Mouse (Mus musculus) hindbrain, embryonic 13.5 days (tissue): Measurements from ENCODE around the gene Kif1a. TPM values are rescaled to one million over a fixed set of nuclear protein-coding genes. Genes with fewer than 3 reads are reported as not detected.

Experiments used
- ATAC-seq: fragments of 200-750 bp; cut with Nextera tagmentation; 2 replicates; pipeline ENCODE4 v1.8.0; 2017; ENCODE audit warnings: moderate TSS enrichment; ENCODE audit not compliant: low FRiP score
- H3K27ac ChIP-seq: fragments of 300-500 bp; sonication (generic); 2 replicates; pipeline ENCODE4 v1.5.1; 2015; ENCODE audit warnings: inconsistent platforms, mild to moderate bottlenecking, moderate library complexity
- H3K27me3 ChIP-seq: fragments of 300-500 bp; sonication (generic); 2 replicates; pipeline ENCODE4 v1.6.1; 2015; ENCODE audit warnings: mild to moderate bottlenecking, inconsistent platforms
- H3K36me3 ChIP-seq: fragments of 300-500 bp; sonication (generic); 2 replicates; pipeline ENCODE4 v1.6.1; 2015; ENCODE audit warnings: mild to moderate bottlenecking, inconsistent platforms
- H3K4me1 ChIP-seq: fragments of 300-500 bp; sonication (generic); replicated peaks from 2 replicates; pipeline ENCODE4 v1.6.1; 2015; ENCODE audit warnings: inconsistent platforms
- H3K4me2 ChIP-seq: fragments of 300-500 bp; sonication (generic); 2 replicates; pipeline ENCODE4 v1.6.1; 2015; ENCODE audit warnings: inconsistent platforms, mild to moderate bottlenecking, moderate library complexity
- H3K4me3 ChIP-seq: fragments of 300-500 bp; sonication (generic); 2 replicates; pipeline ENCODE4 v1.5.1; 2015; ENCODE audit warnings: mild to moderate bottlenecking, inconsistent platforms
- H3K9ac ChIP-seq: fragments of 300-500 bp; sonication (generic); 2 replicates; pipeline ENCODE4 v1.6.1; 2015; ENCODE audit warnings: mild to moderate bottlenecking, inconsistent platforms
- H3K9me3 ChIP-seq: fragments of 300-500 bp; sonication (generic); 2 replicates; pipeline ENCODE4 v1.6.1; 2016; ENCODE audit warnings: inconsistent platforms
- WGBS: fragments of 180-500 bp; shearing (Covaris S2); methylation state at CpG from one replicate; pipeline ENCODE4 v1.1.7; 2015; 5-methylcytosine and 5-hydroxymethylcytosine counted together
- polyA plus RNA-seq: library from polyadenylated mRNA; unstranded; fragments of >200 nt; fragmentation: Nextera tagmentation; extraction: Ambion mirVana; gene quantifications from 2 replicates; pipeline ENCODE4 v1.2.1, GENCODE M21; 2015

Gene Kif1a
- polyA plus RNA-seq, 1 experiment from 2014 or later: 340 TPM

DNA sequence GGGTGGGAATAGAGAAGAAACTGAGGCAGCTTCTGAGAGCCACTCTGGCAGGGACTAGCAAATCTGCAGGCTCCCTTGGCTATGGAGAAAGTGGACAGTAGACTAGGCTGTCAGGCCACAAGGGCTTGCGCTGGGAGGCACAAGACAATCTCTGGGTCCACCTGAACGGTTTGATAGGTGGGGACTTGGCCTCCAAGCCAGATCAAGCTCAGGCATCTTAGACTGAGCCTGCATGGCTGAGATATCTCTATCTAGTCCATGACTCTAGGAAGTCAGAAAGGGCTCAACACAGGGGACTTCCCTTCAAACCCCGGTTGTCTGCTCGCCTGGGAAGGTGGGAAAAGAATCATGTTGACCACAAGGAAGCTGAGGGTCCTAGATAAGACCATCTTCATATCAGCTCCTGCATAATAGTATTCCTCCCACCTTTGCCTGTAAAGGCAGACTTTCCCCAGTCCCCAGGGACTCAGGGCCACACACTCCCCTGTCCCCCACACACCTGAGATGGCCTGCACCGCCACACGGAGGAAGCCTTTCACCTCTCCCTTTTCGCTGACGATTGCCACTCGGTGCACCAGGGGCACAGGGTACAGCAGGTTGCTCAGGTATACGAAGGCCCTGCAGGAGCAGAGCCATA lies 55.5 kb downstream of the Kif1a start:
- Histone ChIP-seq H3K4me1 (no peaks in the 10 kb centered on the region), H3K9me3 (no peaks in the 10 kb centered on the region), H3K27ac (no peak overlapping the region), H3K36me3 (peaks cover 97% of the 10 kb centered on the region), H3K4me3 (no peak overlapping the region), H3K4me2 (no peak overlapping the region), H3K9ac (no peak overlapping the region), H3K27me3 (no peaks in the 10 kb centered on the region)
- 92% methylated on average over 10 of the region's 10 CpGs for WGBS
- no peak for ATAC-seq

DNA sequence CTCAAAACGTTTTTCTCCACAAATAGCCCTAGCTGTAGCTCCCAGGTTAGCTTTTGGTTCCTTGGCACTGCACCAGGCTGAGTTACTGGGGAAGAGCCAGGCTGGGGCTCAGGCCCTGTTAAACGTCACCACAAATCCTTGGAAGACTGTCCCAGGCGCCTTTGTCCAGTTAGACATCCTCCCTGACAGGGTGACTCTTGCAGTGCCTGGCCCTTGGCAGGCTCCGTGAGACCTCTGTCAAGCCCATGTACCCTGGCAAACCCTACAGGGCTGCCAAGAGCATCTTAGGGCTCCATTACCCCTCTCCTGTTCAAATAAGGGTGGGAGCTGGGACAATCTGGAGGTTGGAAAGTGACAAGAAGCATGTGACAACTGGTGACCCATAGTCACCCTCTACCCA lies 65.8 kb downstream of the Kif1a start:
- no peak overlapping the region for H3K27ac ChIP-seq
- no peaks in the 10 kb centered on the region for H3K4me1 ChIP-seq
- H3K27me3 ChIP-seq: no peaks in the 10 kb centered on the region
- WGBS: 75% methylated on average over 4 of the region's 4 CpGs
- ATAC-seq: no peak
- no peak overlapping the region for H3K9ac ChIP-seq
- no peak overlapping the region for H3K4me3 ChIP-seq
- no peaks in the 10 kb centered on the region for H3K9me3 ChIP-seq
- no peak overlapping the region for H3K4me2 ChIP-seq
- peaks cover 99% of the 10 kb centered on the region for H3K36me3 ChIP-seq

- ATAC-seq: no peak
- 61% methylated on average over 8 of the region's 8 CpGs for WGBS
These were observed 67.8 kb downstream of the Kif1a start for GRCm38 (mm10) chr1:93033989-93034388.

DNA sequence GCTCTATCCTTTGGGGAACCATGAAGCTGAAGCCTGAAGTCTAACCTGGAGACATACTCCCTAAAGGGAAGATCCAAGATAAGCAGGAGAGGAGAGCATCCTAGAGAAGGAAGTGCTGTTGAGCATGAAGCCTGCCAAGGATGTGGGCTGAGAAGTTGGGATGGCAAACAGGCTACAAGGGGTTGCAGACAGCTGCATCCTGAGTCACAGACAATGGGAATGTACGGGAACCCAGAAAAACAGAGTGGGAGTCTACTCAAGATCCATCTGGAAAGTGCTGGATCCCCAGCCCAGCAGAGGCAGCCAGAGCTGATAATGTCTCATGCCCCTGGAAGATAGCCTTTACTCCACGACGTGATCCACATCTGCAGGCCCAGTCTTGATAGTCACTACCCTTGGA lies 70.6 kb downstream of the Kif1a start:
- Histone ChIP-seq H3K27ac (no peak overlapping the region), H3K4me3 (no peak overlapping the region), H3K36me3 (peaks cover 98% of the 10 kb centered on the region), H3K4me2 (no peak overlapping the region), H3K27me3 (no peaks in the 10 kb centered on the region), H3K4me1 (no peaks in the 10 kb centered on the region), H3K9ac (no peak overlapping the region), H3K9me3 (no peaks in the 10 kb centered on the region)
- 91% methylated on average over 3 of the region's 3 CpGs for WGBS
- ATAC-seq: no peak

More at GRCm38 (mm10) chr1:93033989-93034388, 67.8 kb downstream of the Kif1a start:
- Histone ChIP-seq H3K4me1 (no peaks in the 10 kb centered on the region), H3K9me3 (no peaks in the 10 kb centered on the region), H3K27ac (no peak overlapping the region), H3K27me3 (no peaks in the 10 kb centered on the region), H3K4me3 (no peak overlapping the region), H3K4me2 (no peak overlapping the region), H3K9ac (no peak overlapping the region), H3K36me3 (peaks cover 99% of the 10 kb centered on the region)

DNA sequence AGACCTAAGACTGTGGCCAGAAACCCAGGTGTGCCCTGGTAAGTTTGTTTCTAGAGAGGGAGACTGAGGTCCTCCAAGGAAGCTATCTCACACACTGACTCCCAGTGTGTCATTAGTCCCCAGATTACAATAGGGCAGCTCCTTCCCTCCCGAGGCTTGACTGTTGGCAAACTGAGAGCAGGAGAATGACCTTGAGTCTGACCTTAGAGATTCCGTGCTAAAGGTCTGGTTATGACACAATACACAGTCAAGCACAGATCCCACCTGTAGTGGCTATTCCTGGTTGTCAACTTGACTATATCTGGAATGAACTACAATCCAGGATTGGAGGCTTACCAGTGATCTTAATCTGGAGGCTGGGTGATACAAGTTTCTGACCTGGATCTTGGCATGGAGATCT lies 71.7 kb downstream of the Kif1a start:
- no peak overlapping the region for H3K4me3 ChIP-seq
- H3K36me3 ChIP-seq: peaks cover 98% of the 10 kb centered on the region
- ATAC-seq: no peak
- 80% methylated on average over 2 of the region's 2 CpGs for WGBS
- H3K27me3 ChIP-seq: no peaks in the 10 kb centered on the region
- no peaks in the 10 kb centered on the region for H3K9me3 ChIP-seq
- H3K4me1 ChIP-seq: no peaks in the 10 kb centered on the region
- H3K27ac ChIP-seq: no peak overlapping the region
- no peak overlapping the region for H3K4me2 ChIP-seq
- no peak overlapping the region for H3K9ac ChIP-seq

GRCm38 (mm10) chr1:93029387-93029786 lies 72.4 kb downstream of the Kif1a start:
- Histone ChIP-seq H3K27me3 (no peaks in the 10 kb centered on the region), H3K4me2 (no peak overlapping the region), H3K36me3 (peaks cover 98% of the 10 kb centered on the region), H3K27ac (no peak overlapping the region), H3K9ac (no peak overlapping the region), H3K9me3 (no peaks in the 10 kb centered on the region), H3K4me1 (no peaks in the 10 kb centered on the region), H3K4me3 (no peak overlapping the region)
- no peak for ATAC-seq
- 98% methylated on average over 10 of the region's 10 CpGs for WGBS

GRCm38 (mm10) chr1:93026600-93026999 lies 75.2 kb downstream of the Kif1a start:
- ATAC-seq: no peak

DNA sequence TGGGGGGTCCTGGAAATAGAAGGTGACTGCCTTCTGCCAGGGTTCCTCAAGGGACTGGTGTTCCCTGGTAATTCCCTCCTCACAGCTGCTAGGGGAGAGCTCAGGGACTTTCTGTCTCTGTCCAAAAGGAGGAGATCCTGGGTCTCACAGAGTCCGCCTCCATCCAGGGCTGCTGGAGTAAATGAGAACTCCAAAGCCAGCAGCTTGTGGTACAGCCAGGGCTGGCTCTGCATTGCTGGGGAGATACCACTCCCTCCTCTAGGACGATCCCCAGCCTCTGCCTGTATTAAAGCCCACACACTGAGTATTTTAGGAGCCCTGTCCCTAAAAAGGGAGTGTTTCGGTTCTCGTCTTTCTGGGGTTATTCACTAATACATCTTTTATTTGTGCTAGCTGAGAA lies 81.1 kb downstream of the Kif1a start:
- H3K36me3 ChIP-seq: peaks cover 100% of the 10 kb centered on the region
- 84% methylated on average over 4 of the region's 4 CpGs for WGBS
- no peak overlapping the region for H3K4me2 ChIP-seq
- no peaks in the 10 kb centered on the region for H3K9me3 ChIP-seq
- H3K27me3 ChIP-seq: no peaks in the 10 kb centered on the region
- H3K4me1 ChIP-seq: no peaks in the 10 kb centered on the region
- no peak overlapping the region for H3K4me3 ChIP-seq
- no peak overlapping the region for H3K27ac ChIP-seq
- no peak overlapping the region for H3K9ac ChIP-seq
- no peak for ATAC-seq

More at GRCm38 (mm10) chr1:93026600-93026999, 75.2 kb downstream of the Kif1a start:
- H3K4me1 ChIP-seq: no peaks in the 10 kb centered on the region
- no peak overlapping the region for H3K27ac ChIP-seq
- H3K4me3 ChIP-seq: no peak overlapping the region
- no peaks in the 10 kb centered on the region for H3K27me3 ChIP-seq
- H3K4me2 ChIP-seq: no peak overlapping the region
- 90% methylated on average over 8 of the region's 8 CpGs for WGBS
- H3K9ac ChIP-seq: no peak overlapping the region
- H3K36me3 ChIP-seq: peaks cover 99% of the 10 kb centered on the region
- H3K9me3 ChIP-seq: no peaks in the 10 kb centered on the region

GRCm38 (mm10) chr1:93018716-93019115 lies 83.0 kb downstream of the Kif1a start:
- H3K4me1 ChIP-seq: no peaks in the 10 kb centered on the region
- H3K4me2 ChIP-seq: no peak overlapping the region
- H3K4me3 ChIP-seq: no peak overlapping the region
- H3K36me3 ChIP-seq: peaks cover 86% of the 10 kb centered on the region
- ATAC-seq: no peak
- no peaks in the 10 kb centered on the region for H3K9me3 ChIP-seq
- no peaks in the 10 kb centered on the region for H3K27me3 ChIP-seq
- H3K27ac ChIP-seq: no peak overlapping the region
- 87% methylated on average over 10 of the region's 10 CpGs for WGBS
- H3K9ac ChIP-seq: no peak overlapping the region

DNA sequence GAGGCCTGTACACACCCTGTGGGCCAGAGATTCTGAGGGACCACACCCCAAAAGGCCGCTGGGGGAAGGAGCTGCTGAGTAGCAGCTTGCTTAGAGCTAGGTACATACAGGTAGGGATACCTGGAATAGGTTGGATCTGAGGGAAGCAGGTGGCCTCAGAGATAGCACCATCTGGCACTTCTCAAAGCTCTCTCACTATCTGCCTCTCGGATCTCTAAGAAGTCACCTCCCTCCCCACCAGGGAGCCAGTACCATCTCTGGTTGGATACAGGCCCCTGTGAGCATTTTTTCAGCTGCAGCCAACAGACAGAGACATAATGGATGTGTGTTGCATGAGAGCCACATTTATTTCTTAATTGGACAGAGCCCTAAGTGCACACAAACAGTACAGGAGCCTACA lies 86.6 kb downstream of the Kif1a start:
- H3K9ac ChIP-seq: no peak overlapping the region
- WGBS: 54% methylated on average over 2 of the region's 2 CpGs

GRCm38 (mm10) chr1:93014460-93014859 lies 87.3 kb downstream of the Kif1a start:
- H3K4me1 ChIP-seq: no peaks in the 10 kb centered on the region
- H3K4me2 ChIP-seq: no peak overlapping the region
- no peak overlapping the region for H3K27ac ChIP-seq
- H3K4me3 ChIP-seq: no peak overlapping the region
- ATAC-seq: no peak
- no peaks in the 10 kb centered on the region for H3K27me3 ChIP-seq
- no peak overlapping the region for H3K9ac ChIP-seq
- H3K36me3 ChIP-seq: peaks cover 44% of the 10 kb centered on the region
- no peaks in the 10 kb centered on the region for H3K9me3 ChIP-seq

More for the DNA sequence above, 86.6 kb downstream of the Kif1a start:
- no peak overlapping the region for H3K4me3 ChIP-seq
- no peaks in the 10 kb centered on the region for H3K9me3 ChIP-seq
- H3K36me3 ChIP-seq: peaks cover 50% of the 10 kb centered on the region
- no peak for ATAC-seq
- no peak overlapping the region for H3K4me2 ChIP-seq
- H3K4me1 ChIP-seq: no peaks in the 10 kb centered on the region
- H3K27me3 ChIP-seq: no peaks in the 10 kb centered on the region
- H3K27ac ChIP-seq: no peak overlapping the region; the same call in 1 of the 2 replicates

DNA sequence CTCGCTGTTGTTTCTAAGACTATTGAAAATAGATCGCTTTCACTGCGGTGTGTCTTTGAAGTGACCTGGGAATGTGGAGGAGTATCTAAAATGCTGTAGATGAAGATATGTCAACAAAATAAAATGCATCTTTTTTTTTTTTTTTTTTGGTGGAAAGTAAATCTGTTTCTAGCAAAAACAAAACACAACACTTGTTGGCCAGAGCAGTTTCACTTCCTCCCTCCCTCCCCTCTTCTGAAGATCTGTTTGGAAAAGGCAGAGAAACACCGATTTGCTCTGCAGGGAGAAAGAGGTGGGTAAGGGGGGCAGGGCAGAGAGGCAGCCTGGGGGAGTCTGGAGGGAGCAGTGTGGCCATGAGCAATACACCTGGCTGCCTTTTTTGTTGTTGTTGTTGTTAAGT lies 88.4 kb downstream of the Kif1a start:
- Histone ChIP-seq H3K4me2 (no peak overlapping the region), H3K9ac (no peak overlapping the region), H3K36me3 (peaks cover 33% of the 10 kb centered on the region), H3K4me3 (no peak overlapping the region), H3K27me3 (no peaks in the 10 kb centered on the region), H3K27ac (no peak overlapping the region), H3K9me3 (no peaks in the 10 kb centered on the region), H3K4me1 (no peaks in the 10 kb centered on the region)
- no peak for ATAC-seq
- 76% methylated on average over 4 of the region's 4 CpGs for WGBS

- H3K9me3 ChIP-seq: no peaks in the 10 kb centered on the region
- H3K4me2 ChIP-seq: no peak overlapping the region
- H3K27ac ChIP-seq: no peak overlapping the region
- no peak overlapping the region for H3K4me3 ChIP-seq
- H3K36me3 ChIP-seq: peaks cover 20% of the 10 kb centered on the region
- H3K9ac ChIP-seq: no peak overlapping the region
- WGBS: 81% methylated on average over 7 of the region's 7 CpGs
- no peak for ATAC-seq
- no peaks in the 10 kb centered on the region for H3K4me1 ChIP-seq
- no peaks in the 10 kb centered on the region for H3K27me3 ChIP-seq
These were observed 89.6 kb downstream of the Kif1a start for GRCm38 (mm10) chr1:93012103-93012585.
